Mouse (Mus musculus): ENCODE measurements at regions not wholly inside any gene's neighbourhood (a gene's known extent, or its start where the extent isn't known, plus 50 kb on each side); places are given as distances from the start of the nearest gene placed in this dataset.
A peak's percentile ranks its signal among the peaks of the same experiment; 100 is the strongest.
"Not testable (repeated sequence)": the region's sequence is repeated elsewhere in the genome, so short reads cannot be mapped to it uniquely, and the experiment has no call there.

DNA sequence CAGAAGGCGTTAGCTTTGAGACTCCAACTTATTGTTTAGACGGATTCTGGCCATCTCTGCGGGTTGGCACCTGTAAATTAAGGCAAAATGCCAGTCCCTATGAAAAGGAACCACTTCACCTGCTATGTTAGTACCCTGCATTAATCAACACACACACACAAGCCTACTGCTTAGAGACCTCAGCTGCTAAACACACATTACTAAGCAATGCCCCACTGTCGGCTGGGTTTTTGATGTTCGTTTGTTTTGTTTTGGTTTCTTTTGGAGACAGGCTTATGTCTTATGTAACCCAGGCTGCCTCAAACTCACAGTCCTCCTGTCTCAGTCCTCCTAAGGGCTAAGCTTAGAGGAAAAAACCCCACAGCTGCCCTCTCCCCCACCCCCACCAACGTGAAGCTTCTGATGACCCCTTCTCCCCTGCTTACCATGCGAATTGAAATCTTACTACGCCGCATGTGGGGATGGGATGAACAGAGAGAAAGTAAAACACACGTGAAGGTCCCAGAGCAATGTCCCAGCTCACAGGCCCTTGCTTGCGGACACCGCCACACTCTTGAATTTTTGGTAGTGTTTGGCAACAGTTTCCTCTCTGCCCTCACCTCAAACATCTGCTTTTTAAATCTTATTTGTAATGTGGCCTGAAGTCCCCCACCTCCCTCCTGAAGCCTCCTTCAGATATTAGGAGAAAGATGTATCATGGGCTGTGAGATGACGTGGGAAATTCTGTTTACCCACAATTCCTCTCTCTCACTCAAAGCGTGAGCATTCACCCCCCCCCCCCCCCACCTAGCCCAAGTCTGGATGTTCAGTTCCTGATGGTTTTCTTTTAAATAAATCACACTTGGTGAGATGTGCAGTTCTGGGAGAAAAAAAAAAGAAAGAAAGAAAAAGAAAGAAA lies 70.1 kb downstream of the Tex35 start:
- 79% methylated on average over 14 of the region's 14 CpGs for WGBS
- no peaks in the 10 kb centered on the region for H3K27me3 ChIP-seq (replicated peaks; ENCODE audit: control insufficient read depth, insufficient read depth, low read length)
- H3K4me3 ChIP-seq (ENCODE audit: insufficient read depth, low read depth, low read length) = no peak overlapping the region
- no peaks in the 10 kb centered on the region for H3K36me3 ChIP-seq (ENCODE audit: control insufficient read depth, insufficient read depth, low read length)
- DNase-seq = no peak
- H3K27ac ChIP-seq (ENCODE audit: insufficient read depth, low read depth, low read length) = no peak overlapping the region
- H3K4me1 ChIP-seq (ENCODE audit: control insufficient read depth, insufficient read depth, low read length) = no peaks in the 10 kb centered on the region
- no peak for TF ChIP-seq CTCF (conservative IDR thresholded peaks at IDR 0.05; ENCODE audit: insufficient read depth, insufficient read length, low read depth, low read length)

DNA sequence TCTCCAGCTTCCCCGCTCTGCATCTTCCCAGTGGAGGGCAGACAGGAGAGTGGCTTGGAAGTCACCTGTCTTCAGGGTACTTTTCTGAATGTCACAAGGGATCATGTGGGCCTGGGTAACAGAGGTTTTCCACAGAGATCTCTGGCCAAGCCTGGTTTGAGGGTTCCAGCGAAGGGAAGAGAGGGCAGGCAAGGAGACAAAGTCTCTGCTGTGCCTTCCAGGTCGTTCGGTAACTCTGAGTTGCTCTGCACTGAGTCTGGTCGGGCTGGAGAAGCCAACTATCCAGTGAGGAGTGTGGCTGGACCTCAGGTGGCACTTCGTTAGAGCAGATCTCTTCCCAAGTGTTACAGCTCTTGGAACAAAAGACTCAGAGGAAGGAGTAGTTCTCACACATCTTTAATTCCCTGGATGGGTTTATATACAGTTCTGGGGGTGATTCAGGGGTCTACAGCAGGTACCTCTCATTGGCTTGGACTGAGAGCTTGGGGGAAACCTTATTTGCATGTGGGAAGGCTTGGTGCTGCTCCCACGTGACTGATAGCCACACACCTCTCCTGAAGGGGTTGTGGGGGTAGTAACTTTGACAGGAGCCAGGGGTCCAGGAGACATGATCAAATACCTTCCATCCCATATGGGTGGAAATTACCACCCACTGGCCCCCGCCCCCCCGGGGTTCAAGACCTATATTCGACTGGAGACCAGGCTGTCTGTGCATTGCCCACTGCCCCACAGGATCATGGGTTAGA lies 71.1 kb downstream of the Tex35 start:
- H3K27me3 ChIP-seq (replicated peaks; ENCODE audit: control insufficient read depth, insufficient read depth, low read length) = no peaks in the 10 kb centered on the region
- 92% methylated on average over 10 of the region's 10 CpGs for WGBS
- no peaks in the 10 kb centered on the region for H3K4me1 ChIP-seq (ENCODE audit: control insufficient read depth, insufficient read depth, low read length)
- TF ChIP-seq CTCF (conservative IDR thresholded peaks at IDR 0.05; ENCODE audit: insufficient read depth, insufficient read length, low read depth, low read length) (no peak), POLR2A (IDR thresholded peaks at IDR 0.05; ENCODE audit: low read depth, low read length) (no peak)
- H3K27ac ChIP-seq (ENCODE audit: insufficient read depth, low read depth, low read length) = no peak overlapping the region
- H3K4me3 ChIP-seq (ENCODE audit: insufficient read depth, low read depth, low read length) = no peak overlapping the region
- H3K36me3 ChIP-seq (ENCODE audit: control insufficient read depth, insufficient read depth, low read length) = no peaks in the 10 kb centered on the region
- DNase-seq = no peak

DNA sequence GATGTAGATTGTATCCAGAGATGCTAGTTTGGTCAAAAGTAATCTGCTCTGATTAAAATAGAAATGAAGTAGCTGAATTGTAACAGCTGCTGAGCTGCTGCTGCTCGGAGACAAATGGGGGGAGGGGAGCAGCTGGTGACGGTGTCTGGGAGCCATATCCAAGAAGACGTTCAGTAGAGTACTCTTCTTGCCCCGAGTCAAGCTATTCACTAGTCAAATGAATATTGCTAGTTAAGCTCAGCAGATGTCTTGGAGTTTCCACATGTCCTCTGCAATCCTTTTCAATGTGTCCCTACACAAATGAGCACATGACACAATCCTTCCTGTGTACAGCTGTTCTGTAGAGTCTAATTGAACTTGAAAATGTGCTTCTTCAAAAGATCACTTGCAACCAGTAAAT lies 71.7 kb downstream of the Tex35 start:
- Histone ChIP-seq H3K4me1 (ENCODE audit: control insufficient read depth, insufficient read depth, low read length) (no peaks in the 10 kb centered on the region), H3K27ac (ENCODE audit: insufficient read depth, low read depth, low read length) (no peak overlapping the region), H3K27me3 (replicated peaks; ENCODE audit: control insufficient read depth, insufficient read depth, low read length) (no peaks in the 10 kb centered on the region), H3K36me3 (ENCODE audit: control insufficient read depth, insufficient read depth, low read length) (no peaks in the 10 kb centered on the region), H3K4me3 (ENCODE audit: insufficient read depth, low read depth, low read length) (no peak overlapping the region)
- WGBS = 71% methylated on average over 4 of the region's 4 CpGs
- no peak for DNase-seq
- TF ChIP-seq POLR2A (IDR thresholded peaks at IDR 0.05; ENCODE audit: low read depth, low read length) = no peak
- TF ChIP-seq CTCF (conservative IDR thresholded peaks at IDR 0.05; ENCODE audit: insufficient read depth, insufficient read length, low read depth, low read length) = no peak

DNA sequence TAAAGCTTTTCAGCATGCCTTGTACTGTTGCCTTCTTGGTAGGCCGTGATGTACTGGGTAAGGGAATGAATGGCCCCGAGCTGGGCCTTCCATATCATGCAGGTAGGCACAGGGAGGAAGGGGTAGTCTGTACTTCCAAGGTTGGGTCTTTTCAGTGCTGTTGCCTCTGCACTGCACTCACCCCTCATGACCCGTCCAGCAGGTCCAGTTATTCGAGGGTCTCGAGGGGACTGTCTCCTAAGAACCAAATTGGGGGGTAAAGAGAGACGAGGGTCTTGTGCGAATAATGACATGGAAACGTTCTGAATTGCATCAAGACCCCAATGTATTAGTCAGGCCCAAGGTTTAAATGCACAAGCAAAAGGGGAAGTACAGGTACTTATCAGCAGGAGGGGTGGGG lies 73.3 kb downstream of the Tex35 start:
- DNase-seq; H3K4me1 ChIP-seq (ENCODE audit: control insufficient read depth, insufficient read depth, low read length); H3K4me3 ChIP-seq (ENCODE audit: insufficient read depth, low read depth, low read length); H3K36me3 ChIP-seq (ENCODE audit: control insufficient read depth, insufficient read depth, low read length); H3K27ac ChIP-seq (ENCODE audit: insufficient read depth, low read depth, low read length); H3K27me3 ChIP-seq (replicated peaks; ENCODE audit: control insufficient read depth, insufficient read depth, low read length): not testable (repeated sequence)
- WGBS = 95% methylated on average over 8 of the region's 8 CpGs

DNA sequence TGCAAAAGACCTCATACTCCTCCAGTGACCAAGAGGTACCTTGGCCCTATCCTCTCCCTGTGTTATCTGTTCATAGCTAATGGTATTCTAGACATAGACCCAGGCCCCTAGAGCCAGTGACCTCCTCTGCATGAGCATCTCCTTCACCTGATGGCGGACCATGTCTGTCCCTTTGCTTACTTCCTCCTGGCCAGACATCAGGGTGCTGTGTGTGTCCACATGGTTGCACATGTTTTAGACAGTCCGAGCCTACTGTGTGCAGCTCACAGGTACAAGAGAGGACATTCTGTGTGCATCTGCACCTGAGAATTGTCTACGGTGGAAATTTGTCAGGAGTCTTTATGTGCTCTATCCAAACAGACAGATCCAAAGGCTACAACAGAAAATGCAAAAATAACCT lies 79.8 kb downstream of the Tex35 start:
- H3K4me3 ChIP-seq (ENCODE audit: insufficient read depth, low read depth, low read length) = no peak overlapping the region
- no peak overlapping the region for H3K27ac ChIP-seq (ENCODE audit: insufficient read depth, low read depth, low read length)
- peaks cover 5% of the 10 kb centered on the region; the same call in 1 of the 2 replicates for H3K4me1 ChIP-seq (ENCODE audit: control insufficient read depth, insufficient read depth, low read length)
- 90% methylated on average over 3 of the region's 3 CpGs for WGBS
- DNase-seq = no peak
- H3K27me3 ChIP-seq (replicated peaks; ENCODE audit: control insufficient read depth, insufficient read depth, low read length) = no peaks in the 10 kb centered on the region
- TF ChIP-seq CTCF (conservative IDR thresholded peaks at IDR 0.05; ENCODE audit: insufficient read depth, insufficient read length, low read depth, low read length) = no peak
- TF ChIP-seq POLR2A (IDR thresholded peaks at IDR 0.05; ENCODE audit: low read depth, low read length) = no peak
- H3K36me3 ChIP-seq (ENCODE audit: control insufficient read depth, insufficient read depth, low read length) = no peaks in the 10 kb centered on the region

DNA sequence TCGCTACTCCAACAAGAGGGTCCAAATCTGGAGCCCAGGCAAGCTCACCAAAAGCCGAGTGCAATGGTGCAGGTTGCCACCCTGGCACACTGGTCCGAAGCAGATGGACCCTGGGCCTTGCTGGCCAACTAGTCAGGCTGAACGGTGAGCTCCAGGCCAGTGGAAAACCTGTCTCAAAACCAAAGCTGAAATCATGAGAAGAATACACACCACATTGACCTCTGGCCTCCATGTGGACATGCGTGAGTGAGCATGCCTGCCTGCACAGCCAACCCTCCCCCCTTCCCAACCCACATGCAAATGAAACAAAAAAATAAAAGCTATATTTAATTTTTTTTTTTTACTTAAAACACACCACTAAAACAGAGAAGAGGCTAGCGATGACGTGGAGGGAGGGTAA lies 80.8 kb downstream of the Tex35 start:
- Histone ChIP-seq H3K4me1 (ENCODE audit: control insufficient read depth, insufficient read depth, low read length) (peaks cover 5% of the 10 kb centered on the region; the same call in 1 of the 2 replicates), H3K27ac (ENCODE audit: insufficient read depth, low read depth, low read length) (no peak overlapping the region), H3K27me3 (replicated peaks; ENCODE audit: control insufficient read depth, insufficient read depth, low read length) (no peaks in the 10 kb centered on the region), H3K4me3 (ENCODE audit: insufficient read depth, low read depth, low read length) (no peak overlapping the region), H3K36me3 (ENCODE audit: control insufficient read depth, insufficient read depth, low read length) (no peaks in the 10 kb centered on the region)
- TF ChIP-seq POLR2A (IDR thresholded peaks at IDR 0.05; ENCODE audit: low read depth, low read length) (no peak), CTCF (conservative IDR thresholded peaks at IDR 0.05; ENCODE audit: insufficient read depth, insufficient read length, low read depth, low read length) (no peak)
- DNase-seq = peak; percentile 86
- WGBS = 55% methylated on average over 7 of the region's 7 CpGs

DNA sequence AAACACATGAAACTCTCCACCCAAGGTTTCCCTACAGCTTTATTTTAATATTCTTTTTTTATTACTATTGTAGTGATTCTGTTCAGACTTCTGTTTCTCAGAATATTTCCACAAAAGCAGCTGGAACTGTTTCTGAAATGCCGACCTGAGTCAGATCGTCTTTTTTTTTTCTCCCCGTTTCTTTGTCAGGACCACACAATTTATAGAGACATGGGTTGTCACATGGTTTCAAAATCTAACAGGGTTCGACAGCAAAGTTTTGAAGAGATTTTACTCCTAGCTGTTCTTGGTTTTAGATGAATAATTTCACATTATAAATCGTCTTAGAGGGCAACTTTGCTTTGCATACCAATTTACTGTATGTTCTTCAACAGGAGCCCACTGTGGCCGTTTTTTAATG lies 84.0 kb upstream of the Ralgps2 start:
- no peaks in the 10 kb centered on the region for H3K27me3 ChIP-seq (replicated peaks; ENCODE audit: control insufficient read depth, insufficient read depth, low read length)
- H3K4me1 ChIP-seq (ENCODE audit: control insufficient read depth, insufficient read depth, low read length) = peaks cover 5% of the 10 kb centered on the region; the same call in 1 of the 2 replicates
- no peak for DNase-seq
- H3K4me3 ChIP-seq (ENCODE audit: insufficient read depth, low read depth, low read length) = no peak overlapping the region
- WGBS = 62% methylated on average over 6 of the region's 6 CpGs
- H3K36me3 ChIP-seq (ENCODE audit: control insufficient read depth, insufficient read depth, low read length) = no peaks in the 10 kb centered on the region
- H3K27ac ChIP-seq (ENCODE audit: insufficient read depth, low read depth, low read length) = no peak overlapping the region
- TF ChIP-seq CTCF (conservative IDR thresholded peaks at IDR 0.05; ENCODE audit: insufficient read depth, insufficient read length, low read depth, low read length) (no peak), POLR2A (IDR thresholded peaks at IDR 0.05; ENCODE audit: low read depth, low read length) (no peak)

All from kidney, adult 2 months (tissue).